Mouse (Mus musculus) ES-Bruce4 (cell line): ENCODE measurements around the gene Mrps35.

ENCODE experiments used
- CTCF ChIP-seq: IDR thresholded peaks from one replicate; pipeline ENCODE4 v1.8.1; 2011; ENCODE audit warnings: low read depth, low read length
- POLR2A ChIP-seq: IDR thresholded peaks from one replicate; pipeline ENCODE4 v1.8.1; 2011; ENCODE audit warnings: low read length; ENCODE audit not compliant: insufficient read depth

GRCm38 (mm10) chr6:147028396-147028795 is 14.2 kb upstream of the Mrps35 start:
- TF ChIP-seq POLR2A (no peak), CTCF (no peak)
